Mouse (Mus musculus): ENCODE measurements at regions not wholly inside any gene's neighbourhood (a gene's known extent, or its start where the extent isn't known, plus 50 kb on each side); places are given as distances from the start of the nearest gene placed in this dataset.
A peak's percentile ranks its signal among the peaks of the same experiment; 100 is the strongest.

GRCm38 (mm10) chr6:126481257-126481656 is 54.0 kb downstream of the Kcna5 start:
- no peak overlapping the region for H3K4me3 ChIP-seq (ENCODE audit: insufficient read depth, poor library complexity, severe bottlenecking)
- TF ChIP-seq FOSL1 (IDR thresholded peaks at IDR 0.05; ENCODE audit: insufficient read depth, low read length, poor library complexity, severe bottlenecking): no peak
- TF ChIP-seq MYOD1 (IDR thresholded peaks at IDR 0.05; ENCODE audit: control insufficient read depth, insufficient read length, low read depth): no peak
- TF ChIP-seq USF1 (IDR thresholded peaks at IDR 0.05; ENCODE audit: low read depth): no peak
- no peak for TF ChIP-seq CTCF (IDR thresholded peaks at IDR 0.05; ENCODE audit: control insufficient read depth, insufficient read depth, insufficient read length)
- TF ChIP-seq MAX (IDR thresholded peaks at IDR 0.05): no peak
- no peak for TF ChIP-seq MYOG (IDR thresholded peaks at IDR 0.05; ENCODE audit: control insufficient read depth, extremely low read depth, insufficient read length)
- TF ChIP-seq CEBPB (IDR thresholded peaks at IDR 0.05; ENCODE audit: low read depth): no peak
- H3ac ChIP-seq (ENCODE audit: control insufficient read depth, insufficient read length, low read depth): no peak overlapping the region
- no peaks in the 10 kb centered on the region for H3K27me3 ChIP-seq (ENCODE audit: control insufficient read depth, insufficient read depth, insufficient read length)
- H3K79me3 ChIP-seq (ENCODE audit: low read depth): no peaks in the 10 kb centered on the region
- no peaks in the 10 kb centered on the region for H3K79me2 ChIP-seq (ENCODE audit: control insufficient read depth, insufficient read depth)
- H3K36me3 ChIP-seq (ENCODE audit: control insufficient read depth, insufficient read depth): no peaks in the 10 kb centered on the region

DNA sequence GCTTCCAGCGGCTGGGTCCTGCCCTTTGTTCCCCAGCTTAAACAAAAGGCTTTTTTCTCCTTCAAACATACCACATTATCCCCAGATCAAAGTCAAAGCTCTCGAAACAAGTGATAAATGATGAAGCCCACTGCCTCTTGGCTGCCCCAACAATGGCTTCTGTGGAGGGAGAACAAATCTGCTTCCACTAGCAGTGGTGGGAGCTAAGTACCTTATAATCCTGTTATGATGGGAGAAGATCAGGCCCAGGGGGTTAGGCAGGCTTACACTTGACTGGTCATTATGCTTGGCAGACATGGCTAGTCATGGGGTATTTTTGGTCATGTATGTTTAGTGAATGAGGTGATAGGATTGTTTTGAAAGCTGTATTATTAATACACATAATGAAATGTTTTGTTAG is 57.7 kb downstream of the Kcna5 start:
- no peaks in the 10 kb centered on the region for H3K79me3 ChIP-seq (ENCODE audit: low read depth)
- TF ChIP-seq MAX (IDR thresholded peaks at IDR 0.05): no peak
- TF ChIP-seq CEBPB (IDR thresholded peaks at IDR 0.05; ENCODE audit: low read depth): no peak
- no peak for TF ChIP-seq MYOD1 (IDR thresholded peaks at IDR 0.05; ENCODE audit: control insufficient read depth, insufficient read length, low read depth)
- TF ChIP-seq CTCF (IDR thresholded peaks at IDR 0.05; ENCODE audit: control insufficient read depth, insufficient read depth, insufficient read length): no peak
- no peak for TF ChIP-seq MYOG (IDR thresholded peaks at IDR 0.05; ENCODE audit: control insufficient read depth, extremely low read depth, insufficient read length)
- no peak for TF ChIP-seq USF1 (IDR thresholded peaks at IDR 0.05; ENCODE audit: low read depth)
- no peak for TF ChIP-seq FOSL1 (IDR thresholded peaks at IDR 0.05; ENCODE audit: insufficient read depth, low read length, poor library complexity, severe bottlenecking)
- no peak overlapping the region for H3K4me3 ChIP-seq (ENCODE audit: insufficient read depth, poor library complexity, severe bottlenecking)
- H3ac ChIP-seq (ENCODE audit: control insufficient read depth, insufficient read length, low read depth): no peak overlapping the region
- no peaks in the 10 kb centered on the region for H3K27me3 ChIP-seq (ENCODE audit: control insufficient read depth, insufficient read depth, insufficient read length)
- H3K36me3 ChIP-seq (ENCODE audit: control insufficient read depth, insufficient read depth): no peaks in the 10 kb centered on the region
- H3K79me2 ChIP-seq (ENCODE audit: control insufficient read depth, insufficient read depth): no peaks in the 10 kb centered on the region

GRCm38 (mm10) chr6:126476758-126477157 is 58.5 kb downstream of the Kcna5 start:
- Histone ChIP-seq H3K79me2 (ENCODE audit: control insufficient read depth, insufficient read depth) (no peaks in the 10 kb centered on the region), H3K36me3 (ENCODE audit: control insufficient read depth, insufficient read depth) (no peaks in the 10 kb centered on the region), H3K79me3 (ENCODE audit: low read depth) (no peaks in the 10 kb centered on the region), H3K27me3 (ENCODE audit: control insufficient read depth, insufficient read depth, insufficient read length) (no peaks in the 10 kb centered on the region), H3K4me3 (ENCODE audit: insufficient read depth, poor library complexity, severe bottlenecking) (no peak overlapping the region), H3ac (ENCODE audit: control insufficient read depth, insufficient read length, low read depth) (no peak overlapping the region)
- TF ChIP-seq FOSL1 (IDR thresholded peaks at IDR 0.05; ENCODE audit: insufficient read depth, low read length, poor library complexity, severe bottlenecking): no peak
- TF ChIP-seq MYOD1 (IDR thresholded peaks at IDR 0.05; ENCODE audit: control insufficient read depth, insufficient read length, low read depth): no peak
- TF ChIP-seq CEBPB (IDR thresholded peaks at IDR 0.05; ENCODE audit: low read depth): no peak

DNA sequence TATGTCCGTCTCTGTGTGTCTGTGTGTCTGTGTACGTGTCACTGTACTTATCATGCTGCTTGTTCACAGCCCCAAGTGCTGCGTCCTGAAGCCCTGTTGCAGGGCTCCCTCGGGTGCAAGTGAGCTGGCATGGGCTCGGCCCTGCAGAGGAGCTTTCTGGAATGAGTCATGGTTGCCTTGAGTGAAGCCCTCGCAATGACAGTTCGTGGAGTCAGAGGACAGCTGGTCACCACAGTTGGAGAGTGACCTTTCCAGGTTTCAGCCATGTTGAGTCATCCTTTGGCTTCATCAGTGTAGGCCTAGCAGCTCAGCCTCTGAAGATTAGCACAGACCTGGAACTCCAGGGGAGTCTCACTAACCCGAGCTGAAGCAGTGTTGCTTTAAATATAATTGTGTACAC is 59.7 kb downstream of the Kcna5 start:
- no peak overlapping the region for H3ac ChIP-seq (ENCODE audit: control insufficient read depth, insufficient read length, low read depth)
- H3K79me3 ChIP-seq (ENCODE audit: low read depth): no peaks in the 10 kb centered on the region
- no peaks in the 10 kb centered on the region for H3K79me2 ChIP-seq (ENCODE audit: control insufficient read depth, insufficient read depth)
- H3K27me3 ChIP-seq (ENCODE audit: control insufficient read depth, insufficient read depth, insufficient read length): peaks cover under 1% of the 10 kb centered on the region
- no peaks in the 10 kb centered on the region for H3K36me3 ChIP-seq (ENCODE audit: control insufficient read depth, insufficient read depth)
- TF ChIP-seq MYOD1 (IDR thresholded peaks at IDR 0.05; ENCODE audit: control insufficient read depth, insufficient read length, low read depth) (peak; percentile 97), MAX (IDR thresholded peaks at IDR 0.05) (no peak)
- H3K4me3 ChIP-seq (ENCODE audit: insufficient read depth, poor library complexity, severe bottlenecking): no peak overlapping the region

- no peaks in the 10 kb centered on the region for H3K27me3 ChIP-seq (ENCODE audit: control insufficient read depth, insufficient read depth, insufficient read length)
- TF ChIP-seq MAX (IDR thresholded peaks at IDR 0.05): no peak
- no peak for TF ChIP-seq USF1 (IDR thresholded peaks at IDR 0.05; ENCODE audit: low read depth)
- no peak for TF ChIP-seq CTCF (IDR thresholded peaks at IDR 0.05; ENCODE audit: control insufficient read depth, insufficient read depth, insufficient read length)
- TF ChIP-seq FOSL1 (IDR thresholded peaks at IDR 0.05; ENCODE audit: insufficient read depth, low read length, poor library complexity, severe bottlenecking): no peak
- TF ChIP-seq MYOD1 (IDR thresholded peaks at IDR 0.05; ENCODE audit: control insufficient read depth, insufficient read length, low read depth): no peak
- no peak for TF ChIP-seq CEBPB (IDR thresholded peaks at IDR 0.05; ENCODE audit: low read depth)
- no peak for TF ChIP-seq MYOG (IDR thresholded peaks at IDR 0.05; ENCODE audit: control insufficient read depth, extremely low read depth, insufficient read length)
- no peaks in the 10 kb centered on the region for H3K36me3 ChIP-seq (ENCODE audit: control insufficient read depth, insufficient read depth)
- H3K79me2 ChIP-seq (ENCODE audit: control insufficient read depth, insufficient read depth): no peaks in the 10 kb centered on the region
- H3K4me3 ChIP-seq (ENCODE audit: insufficient read depth, poor library complexity, severe bottlenecking): no peak overlapping the region
- no peak overlapping the region for H3ac ChIP-seq (ENCODE audit: control insufficient read depth, insufficient read length, low read depth)
- H3K79me3 ChIP-seq (ENCODE audit: low read depth): no peaks in the 10 kb centered on the region
Measured at GRCm38 (mm10) chr6:126453751-126454150, 81.5 kb downstream of the Kcna5 start.

DNA sequence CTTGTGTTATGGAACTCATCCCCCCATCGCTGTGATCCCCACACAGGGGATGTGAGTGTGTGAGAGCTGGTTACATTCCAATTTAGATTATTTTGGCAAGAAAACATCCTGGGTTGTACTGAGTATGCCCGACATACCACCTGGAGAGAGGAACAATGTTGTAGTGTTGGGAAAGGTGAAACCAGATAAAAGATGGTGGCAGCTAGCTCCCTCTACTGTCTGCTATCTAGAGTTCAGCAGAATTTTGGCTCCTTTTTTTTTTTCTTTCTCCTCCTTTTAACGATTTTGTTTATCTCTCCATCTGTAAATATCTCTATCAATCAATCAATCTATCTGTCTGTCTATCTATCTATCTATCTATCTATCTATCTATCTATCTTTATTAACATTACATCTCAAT is 89.7 kb downstream of the Kcna5 start:
- Histone ChIP-seq H3ac (ENCODE audit: control insufficient read depth, insufficient read length, low read depth) (no peak overlapping the region), H3K79me3 (ENCODE audit: low read depth) (no peaks in the 10 kb centered on the region), H3K4me3 (ENCODE audit: insufficient read depth, poor library complexity, severe bottlenecking) (no peak overlapping the region), H3K36me3 (ENCODE audit: control insufficient read depth, insufficient read depth) (no peaks in the 10 kb centered on the region), H3K27me3 (ENCODE audit: control insufficient read depth, insufficient read depth, insufficient read length) (peaks cover 5% of the 10 kb centered on the region), H3K79me2 (ENCODE audit: control insufficient read depth, insufficient read depth) (no peaks in the 10 kb centered on the region)
- TF ChIP-seq FOSL1 (IDR thresholded peaks at IDR 0.05; ENCODE audit: insufficient read depth, low read length, poor library complexity, severe bottlenecking): no peak
- TF ChIP-seq CEBPB (IDR thresholded peaks at IDR 0.05; ENCODE audit: low read depth): no peak
- TF ChIP-seq CTCF (IDR thresholded peaks at IDR 0.05; ENCODE audit: control insufficient read depth, insufficient read depth, insufficient read length): no peak
- TF ChIP-seq USF1 (IDR thresholded peaks at IDR 0.05; ENCODE audit: low read depth): no peak
- TF ChIP-seq MYOD1 (IDR thresholded peaks at IDR 0.05; ENCODE audit: control insufficient read depth, insufficient read length, low read depth): no peak
- TF ChIP-seq MAX (IDR thresholded peaks at IDR 0.05): no peak
- no peak for TF ChIP-seq MYOG (IDR thresholded peaks at IDR 0.05; ENCODE audit: control insufficient read depth, extremely low read depth, insufficient read length)
